Mouse (Mus musculus): ENCODE data around the gene Actn1. TPM values are rescaled to one million over a fixed set of nuclear protein-coding genes. Genes with fewer than 3 reads are reported as not detected.
"Not testable (repeated sequence)": the region's sequence is repeated elsewhere in the genome, so short reads cannot be mapped to it uniquely, and the experiment has no call there.

Gene Actn1
- total RNA-seq, 2 experiments from 2014 or later, result 125 to 145 TPM

DNA sequence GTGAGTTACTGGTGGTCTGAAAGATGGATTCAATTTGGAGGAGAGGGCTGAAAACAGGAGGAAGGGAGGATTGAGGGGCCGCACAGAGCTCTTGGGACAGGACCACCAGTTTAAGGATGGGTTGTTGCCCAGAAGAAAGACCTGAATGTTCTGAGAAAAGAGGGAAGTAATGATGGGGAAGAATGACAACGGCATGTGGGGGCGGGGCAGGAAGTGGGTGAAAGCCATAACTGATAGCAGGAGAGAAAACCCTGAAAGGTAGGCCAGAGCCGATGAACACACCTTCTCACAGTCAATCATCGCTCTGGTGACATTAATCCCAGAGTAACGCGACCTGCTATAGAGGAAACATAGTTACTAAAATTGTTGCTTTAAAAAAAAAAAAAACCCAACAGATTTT lies 4.2 kb upstream of the Actn1 start:
- intact Hi-C loops (cut with DNase I); DNase-seq (ENCODE audit: low spot score in 2 of 2): not testable (repeated sequence)

GRCm38 (mm10) chr12:80260744-80261695 lies 849 bp upstream of the Actn1 start:
- intact Hi-C loops (cut with DNase I), result no loop called here
- peak in 1 of 2 experiments; percentile 20 for DNase-seq (ENCODE audit: low spot score in 2 of 2)

GRCm38 (mm10) chr12:80259216-80260055 lies 735 bp downstream of the Actn1 start:
- intact Hi-C loops (cut with DNase I), result loop anchor here (5.0 kb wide), 2 partner anchors 57 to 118 kb away; no protein-coding TSS in a partner anchor
- DNase-seq (ENCODE audit: low spot score in 2 of 2), result peak; percentile 42 to 53

GRCm38 (mm10) chr12:80258520-80259215 lies 1.5 kb downstream of the Actn1 start:
- intact Hi-C loops (cut with DNase I), result loop anchor here (5.0 kb wide), 2 partner anchors 56 to 119 kb away; no protein-coding TSS in a partner anchor
- no peak for DNase-seq (ENCODE audit: low spot score in 2 of 2)

GRCm38 (mm10) chr12:80251978-80252377 lies 8.2 kb downstream of the Actn1 start:
- no peak for DNase-seq (ENCODE audit: low spot score in 2 of 2)
- intact Hi-C loops (cut with DNase I), result no loop called here

GRCm38 (mm10) chr12:80251554-80251953 lies 8.6 kb downstream of the Actn1 start:
- no peak for DNase-seq (ENCODE audit: low spot score in 2 of 2)
- intact Hi-C loops (cut with DNase I), result no loop called here

GRCm38 (mm10) chr12:80249539-80249938 lies 10.6 kb downstream of the Actn1 start:
- DNase-seq (ENCODE audit: low spot score in 2 of 2), result no peak
- intact Hi-C loops (cut with DNase I), result no loop called here

GRCm38 (mm10) chr12:80247067-80247466 lies 13.1 kb downstream of the Actn1 start:
- no peak for DNase-seq (ENCODE audit: low spot score in 2 of 2)
- intact Hi-C loops (cut with DNase I), result no loop called here

- no peak for DNase-seq (ENCODE audit: low spot score in 2 of 2)
- intact Hi-C loops (cut with DNase I), result no loop called here
These were observed 13.7 kb downstream of the Actn1 start for GRCm38 (mm10) chr12:80246505-80246904.

DNA sequence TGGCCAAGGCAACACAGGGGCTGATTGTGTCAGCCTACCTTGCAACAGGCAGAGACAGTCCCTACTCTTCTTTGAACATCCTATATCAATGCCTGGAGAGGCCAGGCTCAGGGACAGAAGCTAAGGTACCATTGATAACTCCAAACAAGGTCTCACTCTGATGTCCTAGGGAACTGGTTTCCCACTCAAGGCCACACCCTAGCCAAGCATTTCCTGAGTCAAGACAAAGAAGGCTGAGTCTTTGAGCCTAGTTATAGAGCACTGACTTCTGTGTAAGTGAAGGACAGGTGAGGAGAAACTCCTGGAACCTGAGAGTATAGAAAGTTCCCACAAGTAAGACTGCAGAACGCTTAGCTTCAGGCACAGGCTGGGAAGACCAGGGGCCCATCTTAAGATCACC lies 15.4 kb downstream of the Actn1 start:
- intact Hi-C loops (cut with DNase I), result no loop called here
- no peak for DNase-seq (ENCODE audit: low spot score in 2 of 2)

DNA sequence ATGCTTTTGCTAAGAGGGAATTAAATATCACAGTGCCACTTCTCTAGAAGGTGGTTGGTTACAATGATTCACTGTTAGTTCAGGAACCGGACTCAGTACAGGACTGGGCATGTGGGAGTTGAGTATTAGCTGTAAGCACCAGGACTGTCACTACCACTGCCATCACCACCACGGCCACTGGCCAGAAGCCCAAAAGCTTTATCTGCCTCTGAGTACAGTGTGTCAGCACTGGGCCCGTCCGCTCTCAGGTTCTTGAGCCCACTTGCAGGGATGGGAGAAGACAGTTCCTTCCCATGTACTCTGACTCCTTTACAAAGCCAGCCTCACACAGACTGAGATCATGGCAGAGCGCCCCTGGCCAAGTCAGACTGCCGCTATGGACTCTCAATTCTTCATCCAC lies 16.0 kb downstream of the Actn1 start:
- intact Hi-C loops (cut with DNase I), result no loop called here
- DNase-seq (ENCODE audit: low spot score in 2 of 2), result no peak

- no peak for DNase-seq (ENCODE audit: low spot score in 2 of 2)
- intact Hi-C loops (cut with DNase I), result no loop called here
These were observed 16.8 kb downstream of the Actn1 start for GRCm38 (mm10) chr12:80243335-80243734.

DNA sequence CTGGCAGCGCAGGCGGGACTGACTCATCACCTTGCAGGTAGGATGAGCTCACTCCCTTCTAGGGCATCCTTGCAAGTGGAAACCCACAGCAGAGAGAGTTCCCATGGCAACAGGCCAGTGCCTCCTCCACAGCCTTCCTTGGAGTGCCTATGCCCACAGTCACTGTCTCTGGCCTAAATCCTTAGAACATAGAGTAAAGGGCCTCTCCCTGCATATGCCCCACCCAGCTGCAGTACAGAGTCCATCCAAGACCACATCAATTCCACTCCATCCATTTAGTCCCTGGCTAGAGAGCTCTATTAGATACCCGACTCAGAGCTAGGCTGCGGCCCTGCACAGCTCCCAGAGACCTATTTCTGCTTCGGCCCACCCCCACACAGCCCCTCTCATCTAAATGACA lies 20.7 kb downstream of the Actn1 start:
- peak; percentile 86 to 89 for DNase-seq (ENCODE audit: low spot score in 2 of 2)
- intact Hi-C loops (cut with DNase I), result no loop called here

GRCm38 (mm10) chr12:80238523-80238922 lies 21.6 kb downstream of the Actn1 start:
- intact Hi-C loops (cut with DNase I), result no loop called here

DNA sequence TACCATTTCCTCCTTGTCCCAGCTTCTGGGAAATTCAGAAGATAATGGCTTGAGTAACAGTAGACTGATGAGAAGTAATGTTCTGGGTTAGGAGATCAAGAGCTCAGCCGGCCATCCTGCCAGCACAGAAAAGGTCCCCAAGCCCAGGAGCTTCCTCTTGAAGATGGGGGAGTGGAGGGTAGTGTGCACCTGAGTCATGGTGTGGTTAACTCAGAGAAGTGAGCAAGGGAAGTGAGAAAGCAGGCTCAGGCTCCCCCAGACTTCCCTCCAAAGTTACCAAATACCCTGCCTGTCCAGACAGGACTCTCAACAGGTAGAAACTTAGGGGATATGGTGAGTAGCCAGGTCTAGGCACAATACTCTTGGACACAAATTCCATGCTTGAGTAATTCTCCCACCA lies 24.9 kb downstream of the Actn1 start:
- DNase-seq (ENCODE audit: low spot score in 2 of 2), result no peak
- intact Hi-C loops (cut with DNase I), result no loop called here

More at GRCm38 (mm10) chr12:80238523-80238922, 21.6 kb downstream of the Actn1 start:
- DNase-seq (ENCODE audit: low spot score in 2 of 2), result no peak

DNA sequence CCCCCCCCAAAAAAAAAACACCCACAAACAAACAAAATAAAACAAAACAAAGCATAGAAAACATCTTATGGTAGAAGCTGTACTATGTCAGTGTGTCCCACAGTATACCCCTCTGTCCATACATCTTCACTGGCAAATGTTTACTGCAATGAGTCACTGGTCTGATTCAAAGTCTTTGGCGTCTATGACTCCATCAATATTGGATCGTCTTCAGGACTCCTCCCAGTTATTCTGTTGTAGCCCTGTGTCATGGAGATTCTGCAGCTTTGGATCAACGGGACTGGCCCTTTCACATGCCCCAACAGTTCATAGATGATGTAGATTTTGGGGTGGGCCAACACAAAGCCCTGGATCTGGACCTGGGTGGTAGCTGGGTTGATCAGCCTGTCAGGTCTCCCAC lies 25.9 kb downstream of the Actn1 start:
- no peak for DNase-seq (ENCODE audit: low spot score in 2 of 2)
- intact Hi-C loops (cut with DNase I), result no loop called here

- intact Hi-C loops (cut with DNase I), result no loop called here
- DNase-seq (ENCODE audit: low spot score in 2 of 2), result no peak
These were observed 27.3 kb downstream of the Actn1 start for GRCm38 (mm10) chr12:80232840-80233218.

GRCm38 (mm10) chr12:80232076-80232839 lies 27.9 kb downstream of the Actn1 start:
- intact Hi-C loops (cut with DNase I), result no loop called here
- DNase-seq (ENCODE audit: low spot score in 2 of 2), result no peak

GRCm38 (mm10) chr12:80231317-80231716 lies 28.9 kb downstream of the Actn1 start:
- intact Hi-C loops (cut with DNase I), result no loop called here
- DNase-seq (ENCODE audit: low spot score in 2 of 2), result no peak
